Mouse (Mus musculus): Measurements from ENCODE around the gene Itga9. TPM values are rescaled to one million over a fixed set of nuclear protein-coding genes. Genes with fewer than 3 reads are reported as not detected.

The Itga9 gene
- polyA plus RNA-seq, 1 experiment from 2014 or later: 6.3 TPM

GRCm38 (mm10) chr9:118721056-118721455, 114.6 kb downstream of the Itga9 start:
- H3K4me2 ChIP-seq (ENCODE audit: low read depth, low read length, severe bottlenecking): no peak overlapping the region
- H3K4me1 ChIP-seq (replicated peaks; ENCODE audit: control insufficient read depth, insufficient read depth, low read length): no peaks in the 10 kb centered on the region
- no peaks in the 10 kb centered on the region for H3K36me3 ChIP-seq (ENCODE audit: control insufficient read depth, insufficient read depth, low read length)
- no peaks in the 10 kb centered on the region for H3K27me3 ChIP-seq (ENCODE audit: control insufficient read depth, insufficient read depth, low read length)
- no peak overlapping the region for H3K9ac ChIP-seq (ENCODE audit: low read length)
- no peak overlapping the region for H3K4me3 ChIP-seq (ENCODE audit: low read depth, low read length)
- H3K27ac ChIP-seq (ENCODE audit: low read depth, low read length): no peak overlapping the region
- no peak for ATAC-seq (replicated peaks; ENCODE audit: low FRiP score)
- no peaks in the 10 kb centered on the region for H3K9me3 ChIP-seq (ENCODE audit: control insufficient read depth, low read length)
- DNase-seq (ENCODE audit: low spot score): no peak
- 96% methylated on average over 6 of the region's 6 CpGs for WGBS

DNA sequence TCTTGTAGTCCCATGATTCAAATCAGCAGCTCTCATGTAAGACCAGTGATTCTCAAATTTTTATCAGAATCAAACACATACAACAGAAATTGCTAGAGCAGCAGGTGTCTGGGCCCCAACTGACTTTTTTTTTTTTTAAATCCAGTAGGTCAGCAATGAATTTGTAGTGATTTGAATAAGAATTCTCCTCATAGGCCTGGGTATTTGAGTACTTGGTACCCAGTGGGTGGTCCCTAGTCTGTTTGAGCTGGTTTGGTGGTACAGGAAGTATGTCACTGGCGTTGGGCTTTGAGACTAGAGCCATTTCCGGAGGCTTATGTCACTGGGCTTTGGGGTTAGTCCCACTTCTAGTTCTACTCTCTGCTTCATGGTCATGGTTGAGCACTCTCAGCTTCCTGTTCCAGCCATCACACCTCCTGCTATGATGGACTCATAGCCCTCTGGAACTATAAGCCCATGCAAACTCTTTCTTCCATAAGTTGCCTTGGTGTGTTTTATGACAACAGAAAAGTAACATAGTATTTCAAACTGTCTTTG, 116.4 kb downstream of the Itga9 start:
- WGBS: 95% methylated on average over 2 of the region's 2 CpGs

DNA sequence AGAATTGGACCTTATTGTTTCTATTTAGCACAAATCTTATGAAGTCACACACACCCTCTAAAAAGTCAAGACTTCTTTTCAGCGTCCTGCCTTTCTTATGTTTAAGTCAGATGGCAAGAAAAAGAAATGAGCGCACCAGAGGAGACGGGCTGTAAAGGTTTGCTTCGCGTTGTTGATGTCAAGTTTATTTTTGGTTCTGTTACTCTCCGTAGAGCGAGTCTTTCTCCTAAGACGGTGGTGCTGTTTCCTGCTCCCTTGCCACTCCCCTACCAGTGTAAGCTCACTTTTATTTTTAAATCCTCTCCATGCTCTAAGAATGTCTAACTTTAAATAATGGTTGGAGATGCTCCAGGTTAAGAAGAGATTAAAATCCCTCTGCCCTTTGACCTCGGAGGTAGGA, 118.6 kb downstream of the Itga9 start:
- Histone ChIP-seq H3K4me1 (replicated peaks; ENCODE audit: control insufficient read depth, insufficient read depth, low read length) (no peaks in the 10 kb centered on the region), H3K9ac (ENCODE audit: low read length) (no peak overlapping the region), H3K27me3 (ENCODE audit: control insufficient read depth, insufficient read depth, low read length) (no peaks in the 10 kb centered on the region), H3K4me2 (ENCODE audit: low read depth, low read length, severe bottlenecking) (no peak overlapping the region), H3K4me3 (ENCODE audit: low read depth, low read length) (no peak overlapping the region), H3K27ac (ENCODE audit: low read depth, low read length) (no peak overlapping the region), H3K36me3 (ENCODE audit: control insufficient read depth, insufficient read depth, low read length) (no peaks in the 10 kb centered on the region), H3K9me3 (ENCODE audit: control insufficient read depth, low read length) (no peaks in the 10 kb centered on the region)
- no peak for DNase-seq (ENCODE audit: low spot score)
- 86% methylated on average over 9 of the region's 9 CpGs for WGBS
- ATAC-seq (replicated peaks; ENCODE audit: low FRiP score): no peak

More for the DNA sequence above, 116.4 kb downstream of the Itga9 start:
- Histone ChIP-seq H3K4me3 (ENCODE audit: low read depth, low read length) (no peak overlapping the region), H3K9ac (ENCODE audit: low read length) (no peak overlapping the region), H3K36me3 (ENCODE audit: control insufficient read depth, insufficient read depth, low read length) (no peaks in the 10 kb centered on the region), H3K27me3 (ENCODE audit: control insufficient read depth, insufficient read depth, low read length) (no peaks in the 10 kb centered on the region), H3K4me2 (ENCODE audit: low read depth, low read length, severe bottlenecking) (no peak overlapping the region), H3K4me1 (replicated peaks; ENCODE audit: control insufficient read depth, insufficient read depth, low read length) (no peaks in the 10 kb centered on the region), H3K9me3 (ENCODE audit: control insufficient read depth, low read length) (no peaks in the 10 kb centered on the region), H3K27ac (ENCODE audit: low read depth, low read length) (no peak overlapping the region)
- DNase-seq (ENCODE audit: low spot score): no peak
- ATAC-seq (replicated peaks; ENCODE audit: low FRiP score): no peak

DNA sequence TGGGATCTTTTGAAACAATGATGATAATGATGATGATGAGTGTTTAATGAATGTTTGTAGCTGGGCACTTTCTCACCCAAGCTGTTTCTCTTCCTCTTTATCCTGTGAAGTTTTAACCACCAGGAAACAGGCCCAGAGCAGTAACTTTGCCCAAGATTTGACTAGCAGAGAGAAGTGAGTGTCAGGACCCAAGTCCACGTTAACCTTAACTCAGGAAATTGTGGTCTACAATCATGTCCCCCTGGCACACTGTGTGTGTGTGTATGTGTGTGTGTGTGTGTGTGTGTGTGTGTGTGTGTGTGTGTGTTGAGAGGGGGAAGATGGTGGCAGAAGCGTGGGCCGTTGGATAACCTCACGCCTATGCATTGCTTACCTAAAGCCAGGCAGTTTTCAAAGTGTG, 120.1 kb downstream of the Itga9 start:
- no peaks in the 10 kb centered on the region for H3K36me3 ChIP-seq (ENCODE audit: control insufficient read depth, insufficient read depth, low read length)
- H3K27me3 ChIP-seq (ENCODE audit: control insufficient read depth, insufficient read depth, low read length): no peaks in the 10 kb centered on the region
- ATAC-seq (replicated peaks; ENCODE audit: low FRiP score): no peak
- DNase-seq (ENCODE audit: low spot score): no peak
- no peak overlapping the region for H3K4me2 ChIP-seq (ENCODE audit: low read depth, low read length, severe bottlenecking)
- no peaks in the 10 kb centered on the region for H3K9me3 ChIP-seq (ENCODE audit: control insufficient read depth, low read length)
- no peak overlapping the region for H3K9ac ChIP-seq (ENCODE audit: low read length)
- H3K4me3 ChIP-seq (ENCODE audit: low read depth, low read length): no peak overlapping the region
- WGBS: 92% methylated on average over 4 of the region's 4 CpGs
- no peaks in the 10 kb centered on the region for H3K4me1 ChIP-seq (replicated peaks; ENCODE audit: control insufficient read depth, insufficient read depth, low read length)
- H3K27ac ChIP-seq (ENCODE audit: low read depth, low read length): no peak overlapping the region

- no peak overlapping the region for H3K4me2 ChIP-seq (ENCODE audit: low read depth, low read length, severe bottlenecking)
- H3K27me3 ChIP-seq (ENCODE audit: control insufficient read depth, insufficient read depth, low read length): no peaks in the 10 kb centered on the region
- no peaks in the 10 kb centered on the region for H3K4me1 ChIP-seq (replicated peaks; ENCODE audit: control insufficient read depth, insufficient read depth, low read length)
- ATAC-seq (replicated peaks; ENCODE audit: low FRiP score) (no peak), DNase-seq (ENCODE audit: low spot score) (no peak)
- H3K27ac ChIP-seq (ENCODE audit: low read depth, low read length): no peak overlapping the region
- H3K9me3 ChIP-seq (ENCODE audit: control insufficient read depth, low read length): no peaks in the 10 kb centered on the region
- H3K9ac ChIP-seq (ENCODE audit: low read length): no peak overlapping the region
- 81% methylated on average over 6 of the region's 6 CpGs for WGBS
- no peaks in the 10 kb centered on the region for H3K36me3 ChIP-seq (ENCODE audit: control insufficient read depth, insufficient read depth, low read length)
- H3K4me3 ChIP-seq (ENCODE audit: low read depth, low read length): no peak overlapping the region
These were observed 121.8 kb downstream of the Itga9 start for GRCm38 (mm10) chr9:118728296-118728695.

DNA sequence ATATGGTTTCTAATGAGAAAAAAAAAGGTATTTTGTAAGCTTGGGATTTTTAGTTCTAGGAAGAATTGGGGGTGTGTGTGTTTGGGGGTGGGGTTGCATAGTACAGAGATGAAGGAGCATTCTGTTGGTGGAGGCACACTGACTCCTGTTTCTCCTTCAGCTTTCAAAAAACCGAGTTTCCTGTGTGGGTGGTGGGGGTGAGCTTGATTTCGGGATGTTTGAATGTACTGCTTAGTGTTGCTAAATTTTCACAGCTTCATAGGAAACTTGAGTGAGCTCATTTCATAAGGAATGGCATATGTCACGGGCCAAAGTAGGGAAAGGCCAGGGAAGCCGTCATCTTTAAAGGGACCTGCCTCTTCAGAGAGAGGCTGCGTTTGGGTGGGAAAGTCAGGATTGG, 122.5 kb downstream of the Itga9 start:
- Histone ChIP-seq H3K9ac (ENCODE audit: low read length) (no peak overlapping the region), H3K27ac (ENCODE audit: low read depth, low read length) (no peak overlapping the region), H3K4me3 (ENCODE audit: low read depth, low read length) (no peak overlapping the region), H3K27me3 (ENCODE audit: control insufficient read depth, insufficient read depth, low read length) (no peaks in the 10 kb centered on the region), H3K4me1 (replicated peaks; ENCODE audit: control insufficient read depth, insufficient read depth, low read length) (no peaks in the 10 kb centered on the region), H3K36me3 (ENCODE audit: control insufficient read depth, insufficient read depth, low read length) (no peaks in the 10 kb centered on the region), H3K4me2 (ENCODE audit: low read depth, low read length, severe bottlenecking) (no peak overlapping the region), H3K9me3 (ENCODE audit: control insufficient read depth, low read length) (no peaks in the 10 kb centered on the region)
- 79% methylated on average over 5 of the region's 5 CpGs for WGBS
- DNase-seq (ENCODE audit: low spot score) (no peak), ATAC-seq (replicated peaks; ENCODE audit: low FRiP score) (no peak)

GRCm38 (mm10) chr9:118730172-118730571, 123.7 kb downstream of the Itga9 start:
- Histone ChIP-seq H3K36me3 (ENCODE audit: control insufficient read depth, insufficient read depth, low read length) (no peaks in the 10 kb centered on the region), H3K4me1 (replicated peaks; ENCODE audit: control insufficient read depth, insufficient read depth, low read length) (no peaks in the 10 kb centered on the region), H3K9ac (ENCODE audit: low read length) (no peak overlapping the region), H3K27ac (ENCODE audit: low read depth, low read length) (no peak overlapping the region), H3K4me2 (ENCODE audit: low read depth, low read length, severe bottlenecking) (no peak overlapping the region), H3K4me3 (ENCODE audit: low read depth, low read length) (no peak overlapping the region), H3K27me3 (ENCODE audit: control insufficient read depth, insufficient read depth, low read length) (no peaks in the 10 kb centered on the region), H3K9me3 (ENCODE audit: control insufficient read depth, low read length) (no peaks in the 10 kb centered on the region)
- WGBS: 89% methylated on average over 8 of the region's 8 CpGs
- DNase-seq (ENCODE audit: low spot score): no peak
- no peak for ATAC-seq (replicated peaks; ENCODE audit: low FRiP score)

- Histone ChIP-seq H3K4me2 (ENCODE audit: low read depth, low read length, severe bottlenecking) (no peak overlapping the region), H3K36me3 (ENCODE audit: control insufficient read depth, insufficient read depth, low read length) (no peaks in the 10 kb centered on the region), H3K27ac (ENCODE audit: low read depth, low read length) (no peak overlapping the region), H3K9ac (ENCODE audit: low read length) (no peak overlapping the region), H3K9me3 (ENCODE audit: control insufficient read depth, low read length) (no peaks in the 10 kb centered on the region), H3K27me3 (ENCODE audit: control insufficient read depth, insufficient read depth, low read length) (no peaks in the 10 kb centered on the region), H3K4me1 (replicated peaks; ENCODE audit: control insufficient read depth, insufficient read depth, low read length) (no peaks in the 10 kb centered on the region), H3K4me3 (ENCODE audit: low read depth, low read length) (no peak overlapping the region)
- no peak for DNase-seq (ENCODE audit: low spot score)
- no peak for ATAC-seq (replicated peaks; ENCODE audit: low FRiP score)
- 59% methylated on average over 5 of the region's 5 CpGs for WGBS
These were observed 124.4 kb downstream of the Itga9 start for GRCm38 (mm10) chr9:118730871-118731390.

DNA sequence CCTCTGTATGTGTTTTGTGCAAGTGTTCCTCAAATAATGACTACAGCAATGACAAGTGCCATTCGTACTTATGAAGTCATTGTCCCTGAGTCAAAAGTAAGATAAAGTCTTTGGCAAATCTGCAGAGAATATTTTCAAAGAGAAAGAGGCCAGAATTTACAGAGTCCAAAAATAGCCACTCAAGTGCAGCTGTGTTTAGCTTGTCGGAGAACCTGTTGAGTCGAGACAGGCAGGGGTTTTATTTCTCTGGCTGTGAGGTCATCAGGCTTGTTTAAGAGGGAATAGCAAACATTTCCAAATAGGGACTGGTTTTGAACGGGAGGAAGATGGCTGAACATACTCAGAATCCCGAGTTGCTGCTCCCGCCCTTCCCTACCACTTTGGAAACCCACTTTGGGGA, 125.2 kb downstream of the Itga9 start:
- no peaks in the 10 kb centered on the region for H3K27me3 ChIP-seq (ENCODE audit: control insufficient read depth, insufficient read depth, low read length)
- H3K36me3 ChIP-seq (ENCODE audit: control insufficient read depth, insufficient read depth, low read length): no peaks in the 10 kb centered on the region
- no peak overlapping the region for H3K4me2 ChIP-seq (ENCODE audit: low read depth, low read length, severe bottlenecking)
- no peaks in the 10 kb centered on the region for H3K4me1 ChIP-seq (replicated peaks; ENCODE audit: control insufficient read depth, insufficient read depth, low read length)
- H3K9me3 ChIP-seq (ENCODE audit: control insufficient read depth, low read length): no peaks in the 10 kb centered on the region
- ATAC-seq (replicated peaks; ENCODE audit: low FRiP score) (no peak), DNase-seq (ENCODE audit: low spot score) (no peak)
- H3K4me3 ChIP-seq (ENCODE audit: low read depth, low read length): no peak overlapping the region
- no peak overlapping the region for H3K27ac ChIP-seq (ENCODE audit: low read depth, low read length)
- no peak overlapping the region for H3K9ac ChIP-seq (ENCODE audit: low read length)
- 83% methylated on average over 6 of the region's 6 CpGs for WGBS

Measured in forebrain, embryonic 11.5 days (tissue).